Mouse (Mus musculus) thymus, postnatal 4 days (tissue): ENCODE measurements around the gene Rprd2.
A peak's percentile ranks its signal among the peaks of the same experiment; 100 is the strongest.
"Not testable (repeated sequence)": the region's sequence is repeated elsewhere in the genome, so short reads cannot be mapped to it uniquely, and the experiment has no call there.

ENCODE experiments used
- DNase-seq: peaks from one replicate; pipeline ENCODE4 v3.0.0; 2021

The Rprd2 gene

GRCm38 (mm10) chr3:95818571-95819288, at the start of gene Rprd2:
Gene Rprd2, minus strand, starts transcription at chr3:95818863.
- peak; percentile 84 for DNase-seq

DNA sequence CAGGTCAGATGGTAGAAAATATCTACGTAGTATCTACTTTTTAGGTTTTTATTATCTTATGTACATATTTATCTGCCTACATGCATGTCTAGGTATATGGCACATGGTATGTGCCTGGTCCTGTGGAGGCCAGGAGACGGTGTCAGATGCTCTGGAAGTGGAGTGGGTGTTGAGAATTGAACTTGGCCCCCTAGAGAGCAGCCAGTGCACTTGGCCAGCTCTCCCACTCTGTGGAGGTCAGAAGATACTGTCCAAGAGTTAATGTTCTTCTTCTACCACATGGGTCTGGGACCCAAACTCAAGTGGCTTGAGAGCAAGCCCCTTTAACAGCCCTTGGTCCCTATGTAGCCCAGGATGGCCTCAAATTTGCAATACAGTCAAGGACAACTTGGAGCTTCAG, 48.7 kb upstream of the Rprd2 start:
- DNase-seq: no peak

DNA sequence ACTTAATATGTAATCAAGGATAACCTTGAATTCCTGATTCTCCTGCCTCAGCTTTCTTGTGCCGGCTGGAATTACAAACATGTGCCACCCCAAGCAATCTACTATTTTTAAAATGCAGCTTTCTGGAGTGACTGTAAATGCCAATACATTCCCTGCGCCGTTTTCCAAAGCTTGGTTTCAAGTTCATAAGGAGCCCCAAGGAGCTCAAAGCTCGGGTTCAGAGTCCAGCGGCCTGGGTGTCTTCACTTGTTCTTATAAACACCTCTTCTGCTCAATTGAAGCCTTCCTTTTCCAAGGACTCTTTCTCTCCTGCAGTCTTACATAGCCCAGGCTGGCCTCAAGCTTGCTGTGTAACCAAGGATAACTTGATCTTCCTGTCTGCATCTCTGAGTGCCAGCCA, 47.4 kb upstream of the Rprd2 start:
- no peak for DNase-seq

GRCm38 (mm10) chr3:95865571-95865970, 46.9 kb upstream of the Rprd2 start:
- DNase-seq: no peak

GRCm38 (mm10) chr3:95865050-95865449, 46.4 kb upstream of the Rprd2 start:
- no peak for DNase-seq

DNA sequence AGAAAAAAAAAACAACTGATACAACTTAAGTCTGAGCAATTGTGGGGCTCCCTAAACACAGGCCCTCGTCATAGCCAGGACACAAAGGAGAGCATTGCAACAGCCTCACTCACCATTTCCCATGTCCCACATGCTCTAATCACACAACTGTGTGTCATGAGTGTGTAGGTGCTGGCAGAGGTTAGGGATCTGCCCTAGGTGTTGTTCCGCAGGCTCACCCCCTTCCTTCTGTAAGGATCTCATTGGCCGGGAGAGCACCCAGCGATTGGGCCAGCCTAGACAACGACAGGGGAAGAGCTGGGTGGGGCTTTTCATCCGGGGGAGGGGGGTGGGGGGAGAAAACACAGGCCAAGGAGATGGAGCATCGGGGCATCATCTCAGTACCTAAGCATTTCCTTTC, 44.9 kb upstream of the Rprd2 start:
- DNase-seq: no peak

DNA sequence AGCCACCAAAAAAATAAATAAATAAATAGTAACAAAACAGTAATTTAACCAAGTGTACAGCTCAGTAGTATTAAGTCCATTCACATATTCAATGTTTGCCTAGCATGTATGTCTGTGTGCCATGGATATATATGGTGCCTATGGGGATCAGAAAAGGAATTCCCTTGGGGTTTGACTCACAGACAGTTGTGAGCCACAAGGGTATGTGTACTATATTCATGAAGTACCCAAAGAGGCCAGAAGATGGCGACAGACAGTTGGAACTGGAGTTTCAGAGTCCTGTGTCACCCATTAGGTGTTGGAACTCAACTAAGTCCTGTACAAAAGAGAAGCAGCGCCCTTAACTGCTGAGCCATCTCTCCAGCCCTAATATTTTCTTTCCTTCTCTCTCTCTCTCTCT, 43.1 kb upstream of the Rprd2 start:
- DNase-seq: peak; percentile 74

DNA sequence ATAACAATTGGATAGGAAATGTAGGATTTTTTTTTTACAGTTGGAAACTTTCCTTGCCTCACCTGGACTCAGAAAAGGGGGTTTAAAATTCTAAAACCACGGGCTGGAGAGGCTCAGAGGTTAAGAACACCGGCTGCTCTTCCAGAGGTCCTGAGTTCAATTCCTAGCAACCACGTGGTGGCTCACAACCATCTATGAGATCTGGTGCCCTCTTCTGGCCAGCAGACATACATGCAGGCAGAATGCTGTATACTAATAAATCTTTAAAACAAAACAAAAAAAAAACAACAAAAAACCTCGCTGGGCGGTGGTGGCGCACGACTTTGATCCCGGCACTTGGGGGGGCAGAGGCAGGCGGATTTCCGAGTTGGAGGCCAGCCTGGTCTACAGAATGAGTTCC, 42.6 kb upstream of the Rprd2 start:
- DNase-seq: peak; percentile 65

GRCm38 (mm10) chr3:95860323-95860722, 41.7 kb upstream of the Rprd2 start:
- DNase-seq: peak; percentile 25

- DNase-seq: not testable (repeated sequence)
Measured at GRCm38 (mm10) chr3:95858278-95858677, 39.6 kb upstream of the Rprd2 start.

DNA sequence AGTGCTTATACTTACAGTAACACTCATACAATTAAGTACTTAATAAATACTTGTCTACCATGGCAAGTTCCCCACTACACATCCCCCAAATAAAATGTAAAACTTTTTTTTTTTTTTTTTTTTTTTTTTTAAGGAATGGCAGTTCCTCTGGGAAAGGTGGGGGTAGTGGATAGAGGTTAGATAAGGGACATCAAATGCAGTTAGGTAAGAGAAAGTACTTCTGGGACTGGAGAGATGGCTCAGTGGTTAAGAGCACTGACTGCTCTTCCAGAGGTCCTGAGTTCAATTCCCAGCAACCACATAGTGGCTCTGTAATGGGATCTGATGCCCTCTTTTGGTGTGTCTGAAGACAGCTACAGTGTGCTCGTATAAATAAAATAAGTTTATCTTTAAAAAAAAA, 38.4 kb upstream of the Rprd2 start:
- not testable (repeated sequence) for DNase-seq

- DNase-seq: no peak
Measured at GRCm38 (mm10) chr3:95856115-95856514, 37.5 kb upstream of the Rprd2 start.

DNA sequence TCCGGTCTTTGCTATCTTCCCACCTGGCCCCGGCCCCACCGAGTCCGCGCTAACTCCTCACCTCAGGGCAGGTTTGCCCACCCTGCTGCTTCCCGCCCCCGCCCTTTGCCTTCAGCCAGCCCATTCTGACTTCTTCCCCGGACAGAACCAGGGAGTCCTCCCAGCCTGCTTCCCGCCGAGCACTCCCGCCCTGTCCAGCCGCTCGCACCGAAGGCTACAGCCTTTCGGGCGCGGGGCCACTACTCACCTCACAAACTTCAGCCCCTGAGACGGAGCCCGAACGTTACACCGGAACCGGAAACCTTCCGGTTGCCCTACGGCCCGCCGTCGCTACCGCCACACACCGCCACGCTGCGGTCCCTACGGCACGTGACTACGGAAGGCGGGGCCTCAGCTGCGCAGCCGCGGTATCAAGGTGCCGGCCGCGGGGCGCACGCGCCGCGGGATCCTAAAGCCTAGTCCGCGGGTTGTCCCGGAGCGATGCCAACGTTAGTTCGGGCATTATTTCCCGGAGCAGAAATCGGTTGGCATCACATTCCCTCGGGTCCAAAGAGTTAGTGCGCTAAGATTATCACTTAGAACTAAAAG, 36.9 kb upstream of the Rprd2 start, which contains the start of gene Prpf3:
Prpf3 (minus strand) TSS at position 384 of the 588 bp plus-strand sequence.
- DNase-seq: peak; percentile 95

- DNase-seq: no peak
Measured at GRCm38 (mm10) chr3:95851317-95851716, 32.7 kb upstream of the Rprd2 start.

DNA sequence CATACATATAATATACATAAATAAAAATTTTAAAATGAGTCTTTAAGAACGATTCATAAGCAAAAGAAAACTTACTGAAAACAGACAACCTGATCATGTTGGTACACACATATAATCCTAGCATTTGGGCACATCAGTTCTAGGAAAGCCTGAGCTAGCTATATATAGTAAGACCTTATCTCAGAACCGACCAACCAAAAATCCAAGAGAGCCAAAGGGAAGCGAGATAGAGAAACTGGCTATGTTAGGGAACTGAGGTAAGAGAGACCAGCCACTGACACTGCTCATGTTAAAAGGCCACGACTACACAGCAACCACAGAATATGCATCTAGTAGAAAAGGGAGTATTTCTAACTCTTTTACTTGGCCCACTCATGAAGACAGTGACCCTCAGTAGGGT, 31.9 kb upstream of the Rprd2 start:
- no peak for DNase-seq

DNA sequence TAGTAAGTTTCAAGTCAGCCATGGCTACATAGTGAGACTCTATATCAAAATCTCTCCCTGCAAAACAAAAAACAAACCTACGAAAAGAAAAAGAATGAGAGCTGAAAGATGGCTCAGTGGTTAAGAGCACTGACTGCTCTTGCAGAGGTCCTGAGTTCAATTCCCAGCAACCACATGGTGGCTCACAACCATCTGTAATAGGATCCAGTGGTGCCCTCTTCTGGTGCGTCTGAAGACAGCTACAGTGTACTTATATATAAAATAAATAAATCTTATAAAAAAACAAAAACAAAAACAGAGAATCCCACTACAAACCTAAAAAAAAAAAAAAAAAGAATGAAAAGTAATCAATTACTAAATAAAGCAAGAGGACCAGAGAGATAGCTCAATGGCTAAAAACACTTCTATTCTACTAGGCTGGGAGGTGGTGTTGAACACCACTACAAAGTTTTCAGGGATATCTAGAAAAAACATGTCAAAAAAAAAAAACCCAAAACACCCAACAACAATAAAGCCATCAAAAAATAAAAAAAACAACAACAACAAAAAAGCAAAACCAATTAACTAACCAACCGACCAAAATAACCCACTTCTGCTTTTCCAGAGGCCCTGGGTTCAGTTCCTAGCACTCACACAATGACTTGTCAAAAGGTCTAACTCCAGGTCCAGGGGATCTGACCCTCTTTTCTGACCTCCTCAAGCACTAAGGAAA, 24.0 kb upstream of the Rprd2 start:
- DNase-seq: peak; percentile 50

DNA sequence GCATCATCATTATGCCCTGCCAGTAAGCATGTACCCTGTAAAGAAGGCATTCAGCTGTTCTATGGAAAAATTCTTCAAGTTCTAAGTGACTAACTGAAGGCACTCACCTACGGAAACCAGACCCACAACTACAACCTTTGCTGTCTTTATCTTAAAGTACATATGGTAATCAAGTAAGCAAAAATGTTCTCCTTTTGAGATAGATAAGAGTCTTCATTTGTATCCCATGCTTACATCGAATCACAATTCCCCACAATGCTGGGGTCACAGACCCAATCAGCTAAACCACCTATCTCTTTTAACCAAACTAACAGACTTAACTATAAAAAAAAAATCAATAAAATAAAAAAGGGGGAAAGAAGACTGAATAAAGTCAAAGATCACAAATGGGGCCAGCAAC, 20.6 kb upstream of the Rprd2 start:
- DNase-seq: no peak

DNA sequence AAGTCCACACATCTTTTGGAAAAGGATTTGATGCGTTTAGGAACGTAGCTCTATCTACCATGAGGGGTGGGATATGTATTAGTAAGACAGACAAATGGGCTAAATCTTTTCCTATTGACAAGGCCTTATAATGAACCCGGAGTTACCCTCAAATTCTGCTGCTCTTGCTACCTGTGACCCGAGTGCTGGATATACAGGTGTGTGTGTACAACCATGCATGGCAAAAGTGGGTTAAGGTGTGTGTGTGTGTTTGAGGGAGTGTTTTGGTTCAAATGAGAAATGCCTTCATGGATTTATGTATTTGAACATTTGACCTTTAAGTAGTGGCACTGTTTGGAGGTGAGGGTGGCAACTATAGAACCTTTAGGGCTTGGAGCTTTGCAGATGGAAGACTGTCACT, 10.4 kb upstream of the Rprd2 start:
- DNase-seq: no peak

DNA sequence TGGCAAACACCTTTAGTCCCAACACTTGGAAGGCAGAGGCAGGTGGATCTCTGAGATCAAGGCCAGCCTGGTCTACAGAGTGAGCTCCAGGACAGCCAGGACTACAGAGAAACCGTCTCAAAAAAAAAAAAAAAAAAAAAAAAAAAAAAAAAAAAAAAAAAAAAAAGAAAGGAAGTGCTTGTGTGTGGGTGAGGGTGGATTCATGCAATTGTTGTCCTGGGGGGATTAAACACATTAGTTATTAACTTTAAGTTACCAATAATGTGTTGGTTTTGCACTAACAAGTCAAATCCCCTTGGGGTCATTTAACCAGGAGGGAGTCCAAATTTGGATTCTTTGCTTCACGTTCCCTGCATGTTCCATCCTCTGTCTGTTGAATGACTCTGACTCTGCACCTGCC, 7.6 kb upstream of the Rprd2 start:
- DNase-seq: no peak

GRCm38 (mm10) chr3:95820046-95821010, 1.7 kb upstream of the Rprd2 start:
- DNase-seq: no peak

DNA sequence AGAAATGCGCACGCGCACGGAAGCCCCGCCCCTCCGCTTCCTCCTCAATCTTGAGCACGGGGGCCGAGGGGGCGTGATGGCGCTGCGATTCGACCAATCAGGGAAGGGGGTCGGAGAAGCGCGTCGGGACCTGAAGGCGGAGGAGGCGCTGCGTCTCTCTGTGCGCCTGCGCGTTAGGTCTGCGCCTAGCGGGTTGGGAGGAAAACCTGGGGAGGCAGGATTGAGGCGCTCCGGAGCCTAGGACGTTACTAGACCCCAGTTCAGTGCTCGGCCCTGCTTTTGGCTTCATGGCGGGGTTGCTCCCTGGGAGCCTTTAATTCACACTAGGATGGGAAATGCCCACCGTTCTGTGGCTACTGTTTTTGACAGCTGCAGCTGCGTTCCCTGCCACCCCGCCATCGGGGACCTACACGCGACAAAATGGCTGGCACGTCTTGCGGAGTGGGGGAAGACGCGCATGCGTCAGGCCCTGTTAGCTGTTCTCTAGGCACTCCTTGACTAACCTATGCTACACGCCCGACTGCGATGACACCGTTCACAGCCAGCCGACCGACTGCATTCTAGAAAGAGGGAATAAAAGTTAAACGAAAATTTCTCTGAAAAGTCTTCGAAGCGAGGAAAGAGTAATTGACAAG, 805 bp upstream of the Rprd2 start:
- DNase-seq: peak; percentile 100

DNA sequence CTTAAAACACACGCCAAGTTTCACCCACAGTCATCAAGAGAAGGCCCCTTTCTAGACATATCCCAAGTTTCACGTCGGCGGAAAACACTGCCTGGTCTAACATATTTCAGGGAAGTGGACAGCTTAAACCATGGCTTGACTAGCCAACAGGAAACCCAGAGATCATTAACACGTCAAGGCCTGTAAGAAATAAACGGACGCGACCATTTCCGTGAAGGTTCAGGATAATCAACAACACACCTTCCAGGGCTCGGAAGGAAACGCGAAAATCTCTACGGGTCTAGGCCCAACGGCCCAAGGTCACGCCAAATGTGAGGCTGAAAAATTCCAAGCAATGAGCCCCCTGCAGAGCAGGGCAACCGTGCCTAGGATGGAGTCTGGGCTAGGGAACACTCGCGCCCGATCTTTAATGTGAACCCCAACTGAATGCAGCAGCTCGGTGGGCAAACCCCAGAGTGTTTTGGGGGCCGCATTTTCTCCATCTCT, 594 bp downstream of the Rprd2 start:
- no peak for DNase-seq
